Mouse (Mus musculus): ENCODE data around the gene Vmn2r80.
"Not testable (repeated sequence)": the region's sequence is repeated elsewhere in the genome, so short reads cannot be mapped to it uniquely, and the experiment has no call there.

Gene Vmn2r80

GRCm38 (mm10) chr10:79148469-79148868 is at the start of gene Vmn2r80:
Gene Vmn2r80, plus strand, starts transcription at chr10:79148769.
- not testable (repeated sequence) for DNase-seq (ENCODE audit: extremely low spot score)

DNA sequence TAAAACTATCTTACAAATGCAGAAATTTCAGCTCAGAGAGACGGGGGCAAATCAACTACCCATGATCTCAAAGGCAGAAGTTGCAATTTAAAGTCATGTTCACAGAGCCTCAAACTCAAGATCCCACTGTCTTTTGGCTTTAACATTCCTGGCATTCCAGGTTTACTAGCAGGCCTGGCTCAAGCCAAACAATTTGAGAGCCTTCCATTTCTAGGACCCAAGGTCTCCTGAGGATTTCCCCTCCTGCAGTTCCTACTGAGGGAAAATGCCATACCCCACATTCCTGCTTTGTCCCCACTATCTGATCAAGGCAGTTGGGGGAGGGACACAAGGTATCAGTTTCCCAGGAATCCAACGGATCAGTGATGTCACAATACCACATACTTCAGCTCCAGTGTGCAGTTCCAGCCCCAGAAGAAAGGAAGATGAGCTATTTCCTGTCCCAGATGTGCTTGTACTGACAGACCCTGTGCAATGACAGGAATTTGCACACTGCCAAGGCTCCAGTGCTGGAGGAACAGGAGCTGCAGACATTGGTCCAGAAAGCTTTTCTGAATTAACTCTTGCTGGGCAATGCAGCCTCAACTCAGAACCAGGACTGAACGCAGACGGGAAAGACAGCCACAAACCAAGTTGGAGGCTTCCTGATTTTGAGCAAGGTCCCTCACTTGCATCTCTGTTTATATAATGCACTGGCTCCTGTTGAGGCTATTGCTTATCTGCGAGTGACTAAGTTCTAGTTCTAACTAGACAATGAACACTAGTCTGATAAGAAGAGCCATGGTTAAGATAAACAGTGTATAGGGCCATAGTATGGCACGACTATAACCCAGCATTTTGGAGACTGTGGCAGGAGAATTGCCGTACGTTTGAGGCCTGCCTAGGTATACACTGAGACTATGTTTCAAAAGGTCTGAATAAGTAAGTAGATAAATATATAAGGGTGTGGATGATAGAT is 42.0 kb upstream of the Vmn2r80 start:
- DNase-seq (ENCODE audit: extremely low spot score): peak; percentile 45

DNA sequence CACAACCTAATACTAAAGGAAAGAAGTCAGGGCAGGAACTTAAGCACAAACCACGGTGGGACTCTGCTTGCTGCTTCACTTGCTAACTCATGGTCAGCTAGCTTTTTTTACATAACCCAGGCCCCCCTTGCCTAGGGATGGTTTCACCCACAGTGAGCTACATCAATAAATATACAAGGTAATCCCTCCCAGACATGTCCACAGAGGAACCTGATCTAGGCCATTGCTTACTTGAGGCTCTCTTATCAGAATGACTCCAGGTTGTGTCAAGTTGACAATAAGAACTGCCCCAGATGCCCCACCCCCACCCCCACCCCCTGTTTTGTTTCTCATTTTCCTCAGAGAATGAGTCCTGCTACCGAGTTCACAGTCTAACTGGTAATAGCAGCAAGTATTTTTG is 41.0 kb upstream of the Vmn2r80 start:
- DNase-seq (ENCODE audit: extremely low spot score): no peak

- no peak for DNase-seq (ENCODE audit: extremely low spot score)
Observed at GRCm38 (mm10) chr10:79109156-79109555, 39.4 kb upstream of the Vmn2r80 start.

DNA sequence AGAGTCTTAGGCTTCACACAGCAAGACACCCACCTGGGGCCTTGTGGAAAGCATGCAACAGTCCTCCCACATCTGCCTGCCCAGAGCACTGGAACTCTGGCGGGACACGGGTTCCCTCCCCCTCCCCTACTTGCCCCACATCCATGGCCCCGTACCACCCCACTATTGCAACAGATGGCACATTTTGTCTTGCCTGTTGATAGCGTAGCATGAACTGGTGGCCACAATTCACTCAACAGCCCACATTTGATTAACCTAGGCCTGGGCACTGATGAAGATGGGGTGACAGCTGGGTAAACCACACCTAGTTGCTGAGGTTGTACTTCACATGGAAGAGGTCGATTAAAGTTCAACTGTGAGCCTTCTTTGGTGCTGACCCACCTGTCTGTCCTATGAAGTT is 38.1 kb upstream of the Vmn2r80 start:
- no peak for DNase-seq (ENCODE audit: extremely low spot score)

DNA sequence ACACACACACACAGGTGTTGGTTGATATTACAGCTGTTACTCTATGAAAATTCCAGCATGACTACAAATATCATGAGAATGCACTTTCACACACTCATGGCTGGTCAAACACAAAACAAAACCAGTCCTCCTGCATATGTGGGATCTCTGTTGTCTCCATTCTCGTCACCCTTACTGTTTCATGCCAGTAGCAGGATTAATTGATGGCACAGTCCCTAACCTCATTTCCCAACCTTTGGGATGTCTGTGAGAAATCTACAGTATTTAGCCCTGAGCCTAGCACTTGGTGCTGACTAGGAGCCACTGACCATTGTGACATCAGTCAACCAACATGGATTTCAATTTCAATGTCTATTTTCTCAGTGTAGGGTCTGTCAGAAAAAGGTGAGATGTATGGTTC is 33.5 kb upstream of the Vmn2r80 start:
- DNase-seq (ENCODE audit: extremely low spot score): no peak

GRCm38 (mm10) chr10:79116125-79116849 is 32.3 kb upstream of the Vmn2r80 start:
- peak; percentile 66 for DNase-seq (ENCODE audit: extremely low spot score)

GRCm38 (mm10) chr10:79151602-79152001 is 3.0 kb downstream of the Vmn2r80 start:
- no peak for DNase-seq (ENCODE audit: extremely low spot score)

DNA sequence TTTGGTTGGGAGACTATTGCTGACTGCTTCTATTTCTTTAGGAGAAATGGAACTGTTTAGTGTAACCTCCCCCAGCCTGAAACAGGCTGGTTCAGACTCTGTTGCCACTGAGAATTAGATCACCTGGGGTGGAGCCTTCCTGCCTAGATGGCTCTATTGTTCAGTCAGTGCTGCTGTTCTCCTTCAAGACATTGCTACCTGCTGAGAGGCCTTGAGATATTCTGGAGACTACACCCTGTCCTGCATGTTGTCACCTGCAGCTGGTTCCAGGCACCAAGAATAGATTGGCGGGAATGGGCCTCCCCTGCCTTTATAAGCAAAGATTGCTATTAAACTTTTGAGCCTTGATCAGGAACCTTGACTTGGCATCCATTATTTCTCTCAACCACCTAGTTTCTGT is 51.4 kb downstream of the Vmn2r80 start:
- not testable (repeated sequence) for DNase-seq (ENCODE audit: extremely low spot score)

- DNase-seq (ENCODE audit: extremely low spot score): no peak
Observed at GRCm38 (mm10) chr10:79220432-79220831, 71.9 kb downstream of the Vmn2r80 start.

DNA sequence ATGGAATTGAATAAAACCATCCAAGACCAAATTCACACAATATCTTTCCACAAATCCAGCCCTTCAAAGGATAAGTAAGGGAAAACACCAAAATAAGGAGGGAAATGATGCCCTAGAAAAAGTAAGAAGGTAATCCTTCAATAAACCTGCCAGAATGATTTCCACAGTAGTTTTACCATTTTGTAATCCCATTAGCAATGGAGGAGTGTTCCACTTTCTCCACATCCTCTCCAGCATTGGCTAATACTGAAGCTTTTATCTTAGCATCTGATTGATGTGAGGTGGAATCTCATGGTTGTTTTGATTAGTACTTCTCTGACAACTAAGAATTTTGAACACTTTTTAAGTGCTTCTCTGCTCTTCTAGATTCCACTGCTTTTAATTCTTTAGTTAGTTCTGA is 73.0 kb downstream of the Vmn2r80 start:
- DNase-seq (ENCODE audit: extremely low spot score): no peak

DNA sequence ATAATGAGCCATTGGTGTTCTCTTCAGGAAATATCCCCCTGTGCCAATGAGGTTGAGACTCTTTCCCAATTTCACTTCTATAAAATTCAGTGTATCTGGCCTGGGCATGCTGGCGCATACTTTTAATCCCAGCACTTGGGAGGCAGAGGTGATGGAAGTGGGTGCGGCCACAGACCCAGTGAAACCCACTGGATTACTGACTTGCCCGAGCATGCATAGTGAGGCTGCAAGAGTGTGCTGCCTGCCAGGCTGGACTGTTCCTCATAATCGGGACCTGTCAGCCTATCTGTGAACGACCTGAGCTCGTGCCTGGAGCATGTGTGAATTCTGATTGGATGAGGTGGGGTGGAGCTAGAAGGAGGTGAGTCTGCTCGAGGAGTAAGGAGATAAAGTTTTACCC is 73.6 kb downstream of the Vmn2r80 start:
- no peak for DNase-seq (ENCODE audit: extremely low spot score)

Data from embryo, embryonic 9.5 days (tissue).